Mouse (Mus musculus): ENCODE measurements at regions not wholly inside any gene's neighbourhood (a gene's known extent, or its start where the extent isn't known, plus 50 kb on each side); places are given as distances from the start of the nearest gene placed in this dataset.

DNA sequence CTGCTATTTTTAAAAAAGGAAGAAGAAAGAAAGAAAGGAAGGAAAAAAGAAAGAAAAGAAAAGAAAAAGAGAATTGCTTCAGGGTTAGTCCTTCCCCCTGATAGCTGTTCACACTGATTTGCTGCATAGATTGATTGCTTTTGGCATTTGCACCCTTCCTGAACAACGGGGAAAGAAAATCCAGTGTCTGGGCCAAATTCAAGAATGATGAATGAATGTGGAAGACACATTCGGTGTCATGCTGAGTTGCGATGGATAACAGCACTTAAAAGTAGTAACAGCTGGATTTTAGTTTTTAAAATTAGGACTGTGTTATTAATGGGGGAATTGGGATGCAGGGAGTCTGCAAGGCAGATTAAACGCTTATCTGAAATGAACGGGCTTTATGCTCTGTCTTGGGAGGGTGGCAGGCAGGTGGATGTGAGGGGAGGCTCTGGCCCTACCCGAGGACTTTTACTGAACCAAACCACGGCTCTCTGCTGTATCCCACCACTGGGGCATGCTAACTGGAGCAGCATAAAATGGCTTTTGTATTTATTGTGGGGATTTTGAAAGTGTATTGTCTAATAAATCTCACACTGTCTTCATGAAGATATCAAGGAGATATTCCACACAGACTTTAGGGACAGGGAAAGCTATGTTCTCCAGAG, 114.4 kb downstream of the Lca5 start:
- H3K27me3 ChIP-seq: no peaks in the 10 kb centered on the region
- H3K4me2 ChIP-seq: no peak overlapping the region
- H3K4me1 ChIP-seq (replicated peaks): no peaks in the 10 kb centered on the region
- H3K36me3 ChIP-seq (replicated peaks): no peaks in the 10 kb centered on the region
- no peak overlapping the region for H3K27ac ChIP-seq (replicated peaks)
- no peaks in the 10 kb centered on the region for H3K9me3 ChIP-seq (replicated peaks)
- no peak overlapping the region for H3K9ac ChIP-seq
- no peak for ATAC-seq (ENCODE audit: insufficient read depth)
- no peak overlapping the region for H3K4me3 ChIP-seq (replicated peaks)
- WGBS (ENCODE audit: insufficient replicate concordance): 41% methylated on average over 7 of the region's 7 CpGs

DNA sequence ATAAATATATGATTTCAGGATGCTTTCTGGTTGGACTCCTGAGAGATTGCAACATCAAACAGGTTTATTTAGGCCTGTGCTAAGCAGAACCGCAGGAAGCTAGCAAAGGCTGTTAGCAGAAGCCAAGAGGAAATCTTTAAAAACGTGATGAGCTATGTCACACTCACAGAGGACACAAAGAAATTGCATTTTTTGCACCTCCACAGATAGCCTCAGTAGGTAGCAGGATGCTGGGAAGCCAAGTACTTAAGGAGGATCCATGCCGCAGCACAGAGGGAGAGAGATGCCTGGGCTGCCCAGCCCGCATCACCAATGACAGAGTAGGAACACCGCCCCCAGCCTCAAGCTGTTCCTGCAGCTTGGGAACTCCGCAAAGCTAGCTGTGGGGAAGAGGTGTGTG, 115.0 kb downstream of the Lca5 start:
- Histone ChIP-seq H3K9me3 (replicated peaks) (no peaks in the 10 kb centered on the region), H3K4me3 (replicated peaks) (no peak overlapping the region), H3K27ac (replicated peaks) (no peak overlapping the region), H3K36me3 (replicated peaks) (no peaks in the 10 kb centered on the region), H3K4me1 (replicated peaks) (no peaks in the 10 kb centered on the region), H3K27me3 (no peaks in the 10 kb centered on the region), H3K4me2 (no peak overlapping the region), H3K9ac (no peak overlapping the region)
- no peak for ATAC-seq (ENCODE audit: insufficient read depth)
- WGBS (ENCODE audit: insufficient replicate concordance): 25% methylated on average over 6 of the region's 6 CpGs

DNA sequence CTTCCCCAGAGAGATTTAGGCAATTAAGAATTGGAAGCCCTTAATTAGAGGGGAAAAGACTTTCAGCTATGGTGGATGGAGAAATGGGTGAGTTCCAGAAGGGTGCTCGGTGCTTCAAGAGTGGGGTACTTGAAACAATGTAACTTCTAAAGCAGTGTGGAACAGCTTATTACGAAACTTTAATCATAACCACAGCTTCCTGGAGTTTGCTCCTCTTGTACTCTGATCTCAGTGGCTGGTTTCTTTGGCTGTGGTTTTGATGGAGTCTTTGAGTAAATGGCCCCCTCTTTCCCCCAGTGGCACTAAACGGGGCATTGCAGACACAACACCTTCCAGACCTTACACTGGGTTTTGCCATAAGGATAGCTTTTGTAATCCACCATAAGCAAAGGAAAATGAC, 116.6 kb downstream of the Lca5 start:
- no peak overlapping the region for H3K4me3 ChIP-seq (replicated peaks)
- H3K9me3 ChIP-seq (replicated peaks): no peaks in the 10 kb centered on the region
- WGBS (ENCODE audit: insufficient replicate concordance): 14% methylated on average over 3 of the region's 3 CpGs
- H3K9ac ChIP-seq: no peak overlapping the region
- no peak for ATAC-seq (ENCODE audit: insufficient read depth)
- no peaks in the 10 kb centered on the region for H3K27me3 ChIP-seq
- no peaks in the 10 kb centered on the region for H3K4me1 ChIP-seq (replicated peaks)
- no peaks in the 10 kb centered on the region for H3K36me3 ChIP-seq (replicated peaks)
- no peak overlapping the region for H3K4me2 ChIP-seq
- H3K27ac ChIP-seq (replicated peaks): no peak overlapping the region

- no peaks in the 10 kb centered on the region for H3K27me3 ChIP-seq
- H3K36me3 ChIP-seq (replicated peaks): no peaks in the 10 kb centered on the region
- no peak overlapping the region for H3K27ac ChIP-seq (replicated peaks)
- H3K4me2 ChIP-seq: no peak overlapping the region
- H3K4me3 ChIP-seq (replicated peaks): no peak overlapping the region
- no peak for ATAC-seq (ENCODE audit: insufficient read depth)
- WGBS (ENCODE audit: insufficient replicate concordance): 64% methylated on average over 8 of the region's 8 CpGs
- H3K9ac ChIP-seq: no peak overlapping the region
- no peaks in the 10 kb centered on the region for H3K4me1 ChIP-seq (replicated peaks)
- no peaks in the 10 kb centered on the region for H3K9me3 ChIP-seq (replicated peaks)
Measured at GRCm38 (mm10) chr9:83322991-83323583, 117.8 kb downstream of the Lca5 start.

- Histone ChIP-seq H3K27me3 (no peaks in the 10 kb centered on the region), H3K27ac (replicated peaks) (no peak overlapping the region), H3K4me3 (replicated peaks) (no peak overlapping the region), H3K9ac (no peak overlapping the region), H3K36me3 (replicated peaks) (no peaks in the 10 kb centered on the region), H3K9me3 (replicated peaks) (no peaks in the 10 kb centered on the region), H3K4me2 (no peak overlapping the region), H3K4me1 (replicated peaks) (no peaks in the 10 kb centered on the region)
- ATAC-seq (ENCODE audit: insufficient read depth): no peak
Measured at GRCm38 (mm10) chr9:83321793-83322192, 119.1 kb downstream of the Lca5 start.

DNA sequence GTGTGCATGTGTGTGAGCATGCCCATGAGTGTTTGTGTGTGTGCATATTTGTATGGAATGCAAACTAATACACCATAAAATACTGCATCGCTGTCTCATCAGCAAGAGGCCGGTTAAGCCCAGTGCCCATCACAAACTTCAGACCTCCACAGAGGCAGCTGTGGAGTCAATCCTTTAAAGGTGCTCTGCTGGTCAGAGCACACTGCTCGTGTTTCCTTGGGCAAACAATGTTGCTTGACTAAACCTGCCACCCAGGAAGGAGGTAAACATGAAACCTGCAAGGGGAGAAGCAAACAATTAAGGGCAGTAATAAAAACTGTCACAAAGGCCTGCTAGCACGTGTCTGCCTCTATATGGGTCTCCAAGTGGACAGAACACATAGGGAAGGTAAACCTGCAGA, 120.1 kb downstream of the Lca5 start:
- WGBS (ENCODE audit: insufficient replicate concordance): 51% methylated on average over 4 of the region's 4 CpGs
- no peak overlapping the region for H3K4me2 ChIP-seq
- H3K36me3 ChIP-seq (replicated peaks): no peaks in the 10 kb centered on the region
- no peak overlapping the region for H3K9ac ChIP-seq
- no peaks in the 10 kb centered on the region for H3K4me1 ChIP-seq (replicated peaks)
- ATAC-seq (ENCODE audit: insufficient read depth): no peak
- no peak overlapping the region for H3K4me3 ChIP-seq (replicated peaks)
- no peak overlapping the region for H3K27ac ChIP-seq (replicated peaks)
- H3K27me3 ChIP-seq: no peaks in the 10 kb centered on the region
- no peaks in the 10 kb centered on the region for H3K9me3 ChIP-seq (replicated peaks)

DNA sequence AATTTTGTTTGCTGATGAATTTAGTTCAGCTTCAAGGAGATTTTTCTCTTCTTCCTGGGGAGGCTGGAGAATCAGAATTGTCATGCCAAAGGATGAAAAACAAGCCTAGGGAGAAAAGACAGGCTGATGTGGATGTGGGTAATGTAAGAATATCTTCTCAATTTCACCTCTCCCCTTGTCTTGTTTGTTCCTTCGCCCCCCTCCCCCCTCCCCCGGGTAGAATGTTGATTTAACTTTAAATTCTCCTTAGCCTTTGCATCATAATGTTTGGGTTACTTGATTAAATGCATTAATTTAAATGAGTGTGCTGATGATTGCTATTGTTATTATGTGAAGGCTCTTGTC, 124.1 kb downstream of the Lca5 start:
- H3K27me3 ChIP-seq: no peaks in the 10 kb centered on the region
- no peaks in the 10 kb centered on the region for H3K9me3 ChIP-seq (replicated peaks)
- no peak overlapping the region for H3K27ac ChIP-seq (replicated peaks)
- no peaks in the 10 kb centered on the region for H3K4me1 ChIP-seq (replicated peaks)
- 39% methylated on average over 2 of the region's 2 CpGs for WGBS (ENCODE audit: insufficient replicate concordance)
- ATAC-seq (ENCODE audit: insufficient read depth): no peak
- H3K36me3 ChIP-seq (replicated peaks): no peaks in the 10 kb centered on the region
- H3K9ac ChIP-seq: no peak overlapping the region
- no peak overlapping the region for H3K4me2 ChIP-seq
- no peak overlapping the region for H3K4me3 ChIP-seq (replicated peaks)

- no peak overlapping the region for H3K4me3 ChIP-seq (replicated peaks)
- no peak for ATAC-seq (ENCODE audit: insufficient read depth)
- no peak overlapping the region for H3K9ac ChIP-seq
- H3K27ac ChIP-seq (replicated peaks): no peak overlapping the region
- no peak overlapping the region for H3K4me2 ChIP-seq
- H3K27me3 ChIP-seq: no peaks in the 10 kb centered on the region
- H3K4me1 ChIP-seq (replicated peaks): no peaks in the 10 kb centered on the region
- no peaks in the 10 kb centered on the region for H3K9me3 ChIP-seq (replicated peaks)
- WGBS (ENCODE audit: insufficient replicate concordance): 59% methylated on average over 10 of the region's 10 CpGs
- H3K36me3 ChIP-seq (replicated peaks): no peaks in the 10 kb centered on the region
Measured at GRCm38 (mm10) chr9:83315941-83316817, 124.7 kb downstream of the Lca5 start.

- Histone ChIP-seq H3K36me3 (replicated peaks) (no peaks in the 10 kb centered on the region), H3K4me2 (no peak overlapping the region), H3K27ac (replicated peaks) (no peak overlapping the region), H3K9me3 (replicated peaks) (no peaks in the 10 kb centered on the region), H3K27me3 (no peaks in the 10 kb centered on the region), H3K4me1 (replicated peaks) (no peaks in the 10 kb centered on the region), H3K4me3 (replicated peaks) (no peak overlapping the region), H3K9ac (no peak overlapping the region)
- WGBS (ENCODE audit: insufficient replicate concordance): 41% methylated on average over 4 of the region's 4 CpGs
- ATAC-seq (ENCODE audit: insufficient read depth): no peak
Measured at GRCm38 (mm10) chr9:83308771-83309170, 132.2 kb downstream of the Lca5 start.

DNA sequence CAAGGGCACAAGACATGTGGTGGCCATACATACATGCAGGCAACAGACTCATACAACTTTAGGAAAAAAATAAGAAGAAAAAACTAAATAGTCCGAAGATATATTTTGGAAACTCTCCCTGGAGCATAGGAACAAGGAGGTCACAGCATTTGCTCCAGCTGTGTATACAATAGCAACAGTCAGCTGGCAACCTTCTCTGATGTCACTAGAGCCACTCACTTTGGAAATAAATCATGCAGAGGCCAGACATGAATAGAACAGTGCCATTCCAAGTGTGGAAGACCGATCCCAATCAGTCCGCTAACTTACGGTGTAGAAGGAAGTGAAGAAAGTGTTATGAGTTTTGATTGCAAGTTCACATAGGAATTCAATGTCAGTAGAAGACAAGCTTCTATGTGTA, 132.8 kb downstream of the Lca5 start:
- ATAC-seq (ENCODE audit: insufficient read depth): no peak
- Histone ChIP-seq H3K9ac (no peak overlapping the region), H3K27ac (replicated peaks) (no peak overlapping the region), H3K4me3 (replicated peaks) (no peak overlapping the region), H3K36me3 (replicated peaks) (no peaks in the 10 kb centered on the region), H3K9me3 (replicated peaks) (no peaks in the 10 kb centered on the region), H3K4me1 (replicated peaks) (no peaks in the 10 kb centered on the region), H3K4me2 (no peak overlapping the region), H3K27me3 (no peaks in the 10 kb centered on the region)
- WGBS (ENCODE audit: insufficient replicate concordance): 83% methylated on average over 4 of the region's 4 CpGs

- ATAC-seq (ENCODE audit: insufficient read depth): no peak
- Histone ChIP-seq H3K27ac (replicated peaks) (no peak overlapping the region), H3K9me3 (replicated peaks) (no peaks in the 10 kb centered on the region), H3K9ac (no peak overlapping the region), H3K4me2 (no peak overlapping the region), H3K4me3 (replicated peaks) (no peak overlapping the region), H3K27me3 (no peaks in the 10 kb centered on the region), H3K4me1 (replicated peaks) (no peaks in the 10 kb centered on the region), H3K36me3 (replicated peaks) (no peaks in the 10 kb centered on the region)
- 59% methylated on average over 11 of the region's 11 CpGs for WGBS (ENCODE audit: insufficient replicate concordance)
Measured at GRCm38 (mm10) chr9:83307349-83307938, 133.5 kb downstream of the Lca5 start.
